Mouse (Mus musculus) hindbrain, postnatal 0 days (tissue): ENCODE results near the gene Grxcr1. TPM values are rescaled to one million over a fixed set of nuclear protein-coding genes. Genes with fewer than 3 reads are reported as not detected.

ENCODE experiments used
- ATAC-seq: fragments of 200-750 bp; cut with Nextera tagmentation; 2 replicates; pipeline ENCODE4 v1.8.0; 2017; ENCODE audit warnings: mild to moderate bottlenecking, moderate TSS enrichment, moderate library complexity
- DNase-seq: peaks from one replicate; pipeline ENCODE4 v3.0.0-alpha.2; 2015; ENCODE audit warnings: low spot score
- H3K27ac ChIP-seq: fragments of 300-500 bp; sonication (generic); 2 replicates; pipeline ENCODE4 v1.5.1; 2014; ENCODE audit warnings: mild to moderate bottlenecking
- H3K27me3 ChIP-seq: fragments of 300-500 bp; sonication (generic); 2 replicates; pipeline ENCODE4 v1.6.1; 2014; ENCODE audit warnings: low read length, mixed read lengths; ENCODE audit not compliant: insufficient read depth
- H3K36me3 ChIP-seq: fragments of 300-500 bp; sonication (generic); 2 replicates; pipeline ENCODE4 v1.6.1; 2014; ENCODE audit warnings: low read length, mixed read lengths; ENCODE audit not compliant: insufficient read depth
- H3K4me1 ChIP-seq: fragments of 300-500 bp; sonication (generic); 2 replicates; pipeline ENCODE4 v1.6.1; 2014; ENCODE audit warnings: antibody characterized with exemption, low read length, mixed read lengths; ENCODE audit not compliant: insufficient read depth
- H3K4me2 ChIP-seq: fragments of 300-500 bp; sonication (generic); 2 replicates; pipeline ENCODE4 v1.6.1; 2014; ENCODE audit warnings: low read depth, mild to moderate bottlenecking, low read length, moderate library complexity, mixed read lengths
- H3K4me3 ChIP-seq: fragments of 300-500 bp; sonication (generic); 2 replicates; pipeline ENCODE4 v1.5.1; 2014; ENCODE audit warnings: low read length
- H3K9ac ChIP-seq: fragments of 300-500 bp; sonication (generic); replicated peaks from 2 replicates; pipeline ENCODE4 v1.6.1; 2014; ENCODE audit warnings: mild to moderate bottlenecking, low read length, moderate library complexity, mixed read lengths
- H3K9me3 ChIP-seq: fragments of 300-500 bp; sonication (generic); 2 replicates; pipeline ENCODE4 v1.6.1; 2016; ENCODE audit warnings: low read length, mixed read lengths
- CTCF ChIP-seq: IDR thresholded peaks from 2 replicates; pipeline ENCODE4 v1.5.1; 2016; ENCODE audit warnings: antibody characterized with exemption, control low read depth, low read depth
- WGBS: fragments of 180-500 bp; shearing (Covaris S2); extraction: QIAGEN DNeasy Blood & Tissue Kit; methylation state at CpG from one replicate; pipeline ENCODE4 v1.1.7; 2014; 5-methylcytosine and 5-hydroxymethylcytosine counted together
- polyA plus RNA-seq: library from polyadenylated mRNA; unstranded; fragments of >200 nt; fragmentation: Nextera tagmentation; extraction: Ambion mirVana; gene quantifications from 2 replicates; pipeline ENCODE4 v1.2.1, GENCODE M21; 2015
- total RNA-seq: library from RNA; depleted of rRNA; stranded (reverse); fragments of >200 nt; gene quantifications from 2 replicates; pipeline ENCODE4 v1.2.3, GENCODE M21; 2014

Gene Grxcr1
- total and polyA plus RNA-seq, 2 experiments from 2014 or later: 0.18 TPM; not detected in 1

- DNase-seq: peak; percentile 55
- Histone ChIP-seq H3K27ac (no peak overlapping the region), H3K27me3 (no peaks in the 10 kb centered on the region), H3K4me1 (no peaks in the 10 kb centered on the region), H3K4me2 (no peak overlapping the region), H3K9ac (no peak overlapping the region), H3K4me3 (no peak overlapping the region), H3K9me3 (no peaks in the 10 kb centered on the region), H3K36me3 (no peaks in the 10 kb centered on the region)
- 35% methylated on average over 2 of the region's 2 CpGs for WGBS
- no peak for ATAC-seq
- peak; percentile 60 for TF ChIP-seq CTCF
Measured at GRCm38 (mm10) chr5:68120880-68121279, 89.2 kb downstream of the Grxcr1 start.

GRCm38 (mm10) chr5:68122883-68123282 lies 91.2 kb downstream of the Grxcr1 start:
- no peak for TF ChIP-seq CTCF
- DNase-seq (no peak), ATAC-seq (no peak)
- H3K4me3 ChIP-seq: no peak overlapping the region
- no peaks in the 10 kb centered on the region for H3K27me3 ChIP-seq
- no peak overlapping the region for H3K4me2 ChIP-seq
- no peaks in the 10 kb centered on the region for H3K4me1 ChIP-seq
- no peaks in the 10 kb centered on the region for H3K9me3 ChIP-seq
- no peaks in the 10 kb centered on the region for H3K36me3 ChIP-seq
- H3K9ac ChIP-seq: no peak overlapping the region
- WGBS: 67% methylated on average over 3 of the region's 3 CpGs
- H3K27ac ChIP-seq: no peak overlapping the region

GRCm38 (mm10) chr5:68125478-68125877 lies 93.8 kb downstream of the Grxcr1 start:
- ATAC-seq: no peak
- 98% methylated on average over 1 of the region's 1 CpGs for WGBS
- Histone ChIP-seq H3K4me1 (no peaks in the 10 kb centered on the region), H3K9me3 (no peaks in the 10 kb centered on the region), H3K27me3 (no peaks in the 10 kb centered on the region), H3K4me2 (no peak overlapping the region), H3K9ac (no peak overlapping the region), H3K27ac (no peak overlapping the region), H3K36me3 (no peaks in the 10 kb centered on the region), H3K4me3 (no peak overlapping the region)
- no peak for DNase-seq
- TF ChIP-seq CTCF: no peak

GRCm38 (mm10) chr5:68128421-68128820 lies 96.8 kb downstream of the Grxcr1 start:
- Histone ChIP-seq H3K4me1 (no peaks in the 10 kb centered on the region), H3K4me3 (no peak overlapping the region), H3K9me3 (no peaks in the 10 kb centered on the region), H3K36me3 (no peaks in the 10 kb centered on the region), H3K27ac (no peak overlapping the region), H3K4me2 (no peak overlapping the region), H3K9ac (no peak overlapping the region), H3K27me3 (no peaks in the 10 kb centered on the region)
- WGBS: 10% methylated on average over 4 of the region's 4 CpGs
- ATAC-seq (peak; percentile 55; the same call in 1 of the 2 replicates), DNase-seq (peak; percentile 85)
- peak; percentile 87 for TF ChIP-seq CTCF

- H3K4me2 ChIP-seq: no peak overlapping the region
- H3K27ac ChIP-seq: no peak overlapping the region
- WGBS: 83% methylated on average over 3 of the region's 3 CpGs
- no peaks in the 10 kb centered on the region for H3K36me3 ChIP-seq
- no peaks in the 10 kb centered on the region for H3K27me3 ChIP-seq
- no peaks in the 10 kb centered on the region for H3K4me1 ChIP-seq
- ATAC-seq: no peak
- DNase-seq: no peak
- H3K9me3 ChIP-seq: no peaks in the 10 kb centered on the region
- no peak overlapping the region for H3K9ac ChIP-seq
- H3K4me3 ChIP-seq: no peak overlapping the region
- TF ChIP-seq CTCF: no peak
Measured at GRCm38 (mm10) chr5:68128821-68129608, 97.4 kb downstream of the Grxcr1 start.

GRCm38 (mm10) chr5:68146818-68147217 lies 115.2 kb downstream of the Grxcr1 start:
- H3K4me3 ChIP-seq: no peak overlapping the region
- H3K4me2 ChIP-seq: no peak overlapping the region
- no peak overlapping the region for H3K27ac ChIP-seq
- no peaks in the 10 kb centered on the region for H3K4me1 ChIP-seq
- 52% methylated on average over 1 of the region's 1 CpGs for WGBS
- H3K9me3 ChIP-seq: no peaks in the 10 kb centered on the region
- H3K27me3 ChIP-seq: no peaks in the 10 kb centered on the region
- TF ChIP-seq CTCF: no peak
- no peak for DNase-seq
- H3K36me3 ChIP-seq: no peaks in the 10 kb centered on the region
- no peak for ATAC-seq
- H3K9ac ChIP-seq: no peak overlapping the region

GRCm38 (mm10) chr5:68149946-68150345 lies 118.3 kb downstream of the Grxcr1 start:
- ATAC-seq (peak; percentile 85), DNase-seq (peak; percentile 90)
- H3K9me3 ChIP-seq: no peaks in the 10 kb centered on the region
- no peaks in the 10 kb centered on the region for H3K27me3 ChIP-seq
- H3K4me2 ChIP-seq: no peak overlapping the region
- H3K27ac ChIP-seq: no peak overlapping the region
- WGBS: 47% methylated on average over 3 of the region's 3 CpGs
- H3K4me1 ChIP-seq: no peaks in the 10 kb centered on the region
- no peak overlapping the region for H3K9ac ChIP-seq
- H3K4me3 ChIP-seq: no peak overlapping the region
- no peaks in the 10 kb centered on the region for H3K36me3 ChIP-seq
- no peak for TF ChIP-seq CTCF
